Mouse (Mus musculus): ENCODE measurements around the gene 4933434E20Rik. TPM values are rescaled to one million over a fixed set of nuclear protein-coding genes. Genes with fewer than 3 reads are reported as not detected.

Gene 4933434E20Rik
- total and polyA plus RNA-seq, 3 experiments: 161 to 227 (median 184) TPM

GRCm38 (mm10) chr3:90079763-90080497 lies 28.5 kb downstream of the 4933434E20Rik start (continued):
- TF ChIP-seq E2F4 (IDR thresholded peaks at IDR 0.05; ENCODE audit: borderline replicate concordance, low read depth, low read length): peak; percentile 60; the same call in 1 of the 2 replicates
- no peak for TF ChIP-seq USF1 (IDR thresholded peaks at IDR 0.05; ENCODE audit: low read depth, low read length)
- TF ChIP-seq POLR2AphosphoS2 (IDR thresholded peaks at IDR 0.05; ENCODE audit: low read length): peak; percentile 65; the same call in 1 of the 2 replicates
- no peak for TF ChIP-seq UBTF (IDR thresholded peaks at IDR 0.05; ENCODE audit: borderline replicate concordance, insufficient read depth, low read depth, low read length)

DNA sequence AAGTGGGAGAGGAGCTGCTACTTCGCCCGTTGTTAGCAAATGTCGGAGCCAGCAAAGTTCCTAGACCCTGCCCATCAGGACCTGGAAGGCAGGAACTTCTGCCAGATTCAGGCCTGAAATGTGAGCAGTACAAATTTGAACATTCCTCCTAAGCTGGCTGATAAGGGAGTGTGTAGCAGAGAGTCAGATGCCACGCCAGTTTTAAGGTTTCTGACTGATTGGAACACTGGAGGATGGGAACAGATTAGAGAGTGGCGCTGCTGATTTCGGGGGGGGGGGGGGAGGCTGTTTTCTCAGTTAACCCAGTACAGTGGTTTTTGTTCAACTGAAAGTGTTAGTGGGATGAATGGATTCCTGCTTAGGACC lies 29.0 kb downstream of the 4933434E20Rik start:
- H3K4me1 ChIP-seq (ENCODE audit: control insufficient read depth in 1 of 2, insufficient read depth in 2 of 2, low read length in 2 of 2): peaks cover 24 to 46% of the 10 kb centered on the region in 2 experiments
- no peaks in the 10 kb centered on the region for H3K27me3 ChIP-seq (ENCODE audit: control insufficient read depth in 1 of 2, insufficient read depth in 2 of 2, low read length in 2 of 2)
- DNase-seq (ENCODE audit: low read depth, low spot score): no peak
- no peak for TF ChIP-seq NELFE (IDR thresholded peaks at IDR 0.05; ENCODE audit: low read depth, low read length)
- TF ChIP-seq MYC (IDR thresholded peaks at IDR 0.05; ENCODE audit: low read depth, low read length): no peak
- TF ChIP-seq MXI1 (IDR thresholded peaks at IDR 0.05; ENCODE audit: low read depth, low read length): no peak; the same call in 1 of the 2 replicates
- TF ChIP-seq JUND (IDR thresholded peaks at IDR 0.05; ENCODE audit: low read depth, low read length): no peak
- no peak for TF ChIP-seq ZMIZ1 (IDR thresholded peaks at IDR 0.05; ENCODE audit: low read depth, low read length)
- TF ChIP-seq RAD21 (IDR thresholded peaks at IDR 0.05; ENCODE audit: low read depth, low read length): no peak
- TF ChIP-seq USF1 (IDR thresholded peaks at IDR 0.05; ENCODE audit: low read depth, low read length): no peak
- no peak for TF ChIP-seq ZKSCAN1 (IDR thresholded peaks at IDR 0.05; ENCODE audit: low read depth, low read length)
- TF ChIP-seq MAFK (IDR thresholded peaks at IDR 0.05; ENCODE audit: borderline replicate concordance, low read depth, low read length): no peak
- peak in 1 of 2 experiments; percentile 33; a peak in 2 of 4 replicates for TF ChIP-seq EP300 (IDR thresholded peaks at IDR 0.05; ENCODE audit: low read depth in 1 of 2, low read length in 2 of 2)
- peak; percentile 55 for TF ChIP-seq GATA1 (IDR thresholded peaks at IDR 0.05; ENCODE audit: low read depth, low read length)
- no peak for TF ChIP-seq ZNF384 (IDR thresholded peaks at IDR 0.05; ENCODE audit: low read depth, low read length)
- no peak for TF ChIP-seq ZC3H11A (IDR thresholded peaks at IDR 0.05; ENCODE audit: low read depth, low read length)
- no peak for TF ChIP-seq TAL1 (IDR thresholded peaks at IDR 0.05; ENCODE audit: low read length)
- no peak for TF ChIP-seq KAT2A (conservative IDR thresholded peaks at IDR 0.05; ENCODE audit: low read depth, low read length)
- TF ChIP-seq MYB (IDR thresholded peaks at IDR 0.05; ENCODE audit: low read depth, low read length): no peak
- no peak for TF ChIP-seq USF2 (IDR thresholded peaks at IDR 0.05; ENCODE audit: borderline replicate concordance in 1 of 2, insufficient read depth in 1 of 2, low read depth in 1 of 2, low read length in 2 of 2)
- TF ChIP-seq NRF1 (IDR thresholded peaks at IDR 0.05; ENCODE audit: insufficient read depth, low read depth, low read length, poor library complexity, severe bottlenecking): no peak
- no peak for TF ChIP-seq MAZ (IDR thresholded peaks at IDR 0.05; ENCODE audit: low read depth, low read length)
- peak; percentile 88 for TF ChIP-seq RCOR1 (IDR thresholded peaks at IDR 0.05; ENCODE audit: low read depth, low read length)
- TF ChIP-seq SIN3A (IDR thresholded peaks at IDR 0.05; ENCODE audit: low read length): peak; percentile 37; the same call in 1 of the 2 replicates
- TF ChIP-seq ELF1 (IDR thresholded peaks at IDR 0.05; ENCODE audit: low read depth, low read length): no peak
- no peak for TF ChIP-seq HCFC1 (IDR thresholded peaks at IDR 0.05; ENCODE audit: low read depth, low read length)
- TF ChIP-seq MEF2A (IDR thresholded peaks at IDR 0.05; ENCODE audit: extremely low read depth, insufficient replicate concordance, low read depth, low read length, poor library complexity, severe bottlenecking): no peak
- TF ChIP-seq MAX (IDR thresholded peaks at IDR 0.05; ENCODE audit: low read length): 0 out of 2 replicates have a peak, but pooled peaks have one; percentile 2
- TF ChIP-seq UBTF (IDR thresholded peaks at IDR 0.05; ENCODE audit: borderline replicate concordance, insufficient read depth, low read depth, low read length): no peak
- 0 out of 2 replicates have a peak, but pooled peaks have one; percentile 12 for TF ChIP-seq TBP (IDR thresholded peaks at IDR 0.05; ENCODE audit: low read depth, low read length)
- TF ChIP-seq GABPA (IDR thresholded peaks at IDR 0.05; ENCODE audit: low read depth, low read length): no peak
- no peak for TF ChIP-seq CHD2 (IDR thresholded peaks at IDR 0.05; ENCODE audit: low read length)
- no peak for TF ChIP-seq SMC3 (IDR thresholded peaks at IDR 0.05; ENCODE audit: low read depth, low read length)
- no peak for TF ChIP-seq BHLHE40 (IDR thresholded peaks at IDR 0.05; ENCODE audit: borderline replicate concordance, low read depth, low read length)

More for the DNA sequence above, 29.0 kb downstream of the 4933434E20Rik start:
- Histone ChIP-seq H3K4me3 (ENCODE audit: control insufficient read depth in 1 of 2, insufficient read depth in 1 of 2, low read depth in 2 of 2, low read length in 2 of 2) (peak overlapping the region; percentile 67 to 71), H3K9ac (ENCODE audit: control insufficient read depth, low read depth, low read length, poor library complexity, severe bottlenecking) (peak overlapping the region; percentile 78), H3K36me3 (ENCODE audit: control insufficient read depth in 1 of 2, insufficient read depth in 2 of 2, low read length in 2 of 2) (peaks cover 0 to 44% of the 10 kb centered on the region in 2 experiments; a peak in 3 of 4 replicates), H3K79me2 (ENCODE audit: control insufficient read depth, insufficient read depth, low read length, poor library complexity) (peaks cover 52% of the 10 kb centered on the region), H3K9me3 (replicated peaks; ENCODE audit: insufficient read depth, low read length) (no peaks in the 10 kb centered on the region), H3K27ac (ENCODE audit: control insufficient read depth, low read depth, low read length) (peak overlapping the region; percentile 92)

All from MEL (cell line).